Mouse (Mus musculus): ENCODE data around the gene Zfp512b. TPM values are rescaled to one million over a fixed set of nuclear protein-coding genes. Genes with fewer than 3 reads are reported as not detected.

Gene Zfp512b
- polyA plus RNA-seq, 1 experiment from 2014 or later: 79.8 TPM

GRCm38 (mm10) chr2:181537444-181538047 is 55.1 kb downstream of the Zfp512b start:
- Histone ChIP-seq H3K27ac (ENCODE audit: low read length) (peak overlapping the region; percentile 66), H3K36me3 (ENCODE audit: control insufficient read depth, insufficient read depth) (no peaks in the 10 kb centered on the region), H3K9me3 (ENCODE audit: control insufficient read depth, low read length) (no peaks in the 10 kb centered on the region), H3K9ac (replicated peaks; ENCODE audit: low read depth, low read length) (no peak overlapping the region), H3K4me2 (ENCODE audit: low read length) (no peak overlapping the region), H3K27me3 (replicated peaks; ENCODE audit: control insufficient read depth, insufficient read depth, low read length) (no peaks in the 10 kb centered on the region), H3K4me1 (replicated peaks; ENCODE audit: control insufficient read depth, insufficient read depth, low read length) (peaks cover 7% of the 10 kb centered on the region), H3K4me3 (replicated peaks; ENCODE audit: low read length) (no peak overlapping the region)
- 70% methylated on average over 2 of the region's 2 CpGs for WGBS
- peak; percentile 75; the same call in 1 of the 2 replicates for ATAC-seq

- Histone ChIP-seq H3K4me1 (replicated peaks; ENCODE audit: control insufficient read depth, insufficient read depth, low read length) (peaks cover 7% of the 10 kb centered on the region), H3K9me3 (ENCODE audit: control insufficient read depth, low read length) (no peaks in the 10 kb centered on the region), H3K36me3 (ENCODE audit: control insufficient read depth, insufficient read depth) (no peaks in the 10 kb centered on the region), H3K9ac (replicated peaks; ENCODE audit: low read depth, low read length) (no peak overlapping the region), H3K27ac (ENCODE audit: low read length) (no peak overlapping the region), H3K4me2 (ENCODE audit: low read length) (no peak overlapping the region), H3K4me3 (replicated peaks; ENCODE audit: low read length) (no peak overlapping the region), H3K27me3 (replicated peaks; ENCODE audit: control insufficient read depth, insufficient read depth, low read length) (no peaks in the 10 kb centered on the region)
- no peak for ATAC-seq
- 95% methylated on average over 2 of the region's 2 CpGs for WGBS
Observed at GRCm38 (mm10) chr2:181536410-181536809, 56.2 kb downstream of the Zfp512b start.

DNA sequence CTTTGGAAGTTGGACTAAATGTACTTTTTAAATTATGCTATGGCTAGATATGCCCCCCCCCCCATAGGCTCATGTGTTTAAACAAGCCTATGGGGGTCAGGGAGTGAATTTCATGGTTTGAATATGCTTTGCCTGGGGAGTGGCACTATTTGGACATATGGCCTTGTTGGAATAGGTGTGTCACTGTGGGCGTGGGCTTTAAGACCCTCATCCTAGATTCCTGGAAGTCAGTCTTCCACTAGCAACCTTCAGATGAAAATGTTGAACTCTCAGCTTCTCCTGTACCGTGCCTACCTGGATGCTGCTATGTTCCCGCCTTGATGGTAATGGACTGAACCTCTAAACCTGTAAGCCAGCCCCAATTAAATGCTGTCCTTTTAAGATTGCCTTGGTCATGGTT is 60.0 kb downstream of the Zfp512b start:
- WGBS: 99% methylated on average over 3 of the region's 3 CpGs
- Histone ChIP-seq H3K4me3 (replicated peaks; ENCODE audit: low read length) (no peak overlapping the region), H3K27ac (ENCODE audit: low read length) (no peak overlapping the region), H3K9ac (replicated peaks; ENCODE audit: low read depth, low read length) (no peak overlapping the region), H3K4me1 (replicated peaks; ENCODE audit: control insufficient read depth, insufficient read depth, low read length) (peaks cover 2% of the 10 kb centered on the region), H3K4me2 (ENCODE audit: low read length) (no peak overlapping the region), H3K9me3 (ENCODE audit: control insufficient read depth, low read length) (no peaks in the 10 kb centered on the region), H3K27me3 (replicated peaks; ENCODE audit: control insufficient read depth, insufficient read depth, low read length) (no peaks in the 10 kb centered on the region), H3K36me3 (ENCODE audit: control insufficient read depth, insufficient read depth) (no peaks in the 10 kb centered on the region)
- no peak for ATAC-seq

Small RNA genes lying within 50 kb of the gene (microRNA-seq; reads per million reads assigned to microRNA genes)
- not detected for gene Mir7006

Other genes starting within 250 kb of the Zfp512b start
- gene Zgpat, start 227.9 kb downstream of the Zfp512b start, polyA plus RNA-seq (2015; fragmentation: Nextera tagmentation; extraction: Ambion mirVana): 81.6 and 91.5 TPM in 2 replicates
- gene Arfrp1, start 227.4 kb downstream of the Zfp512b start, polyA plus RNA-seq (2015; fragmentation: Nextera tagmentation; extraction: Ambion mirVana): 93.7 and 107 TPM in 2 replicates
- gene Lime1, start 212.7 kb downstream of the Zfp512b start, polyA plus RNA-seq (2015; fragmentation: Nextera tagmentation; extraction: Ambion mirVana): 52.1 and 61.1 TPM in 2 replicates
- gene Zbtb46, start 133.4 kb downstream of the Zfp512b start, polyA plus RNA-seq (2015; fragmentation: Nextera tagmentation; extraction: Ambion mirVana): 9.5 and 11.9 TPM in 2 replicates
- not detected in 2 replicates for gene Abhd16b, start 99.6 kb downstream of the Zfp512b start, polyA plus RNA-seq (2015; fragmentation: Nextera tagmentation; extraction: Ambion mirVana)
- gene Tpd52l2, start 95.7 kb downstream of the Zfp512b start, polyA plus RNA-seq (2015; fragmentation: Nextera tagmentation; extraction: Ambion mirVana): 135 and 139 TPM in 2 replicates
- gene Dnajc5, start 72.3 kb downstream of the Zfp512b start, polyA plus RNA-seq (2015; fragmentation: Nextera tagmentation; extraction: Ambion mirVana): 221 and 239 TPM in 2 replicates
- gene Uckl1, start 7.9 kb downstream of the Zfp512b start, polyA plus RNA-seq (2015; fragmentation: Nextera tagmentation; extraction: Ambion mirVana): 58.5 and 69.8 TPM in 2 replicates
- 74.5 and 80.1 TPM in 2 replicates for gene Prpf6, start 935 bp downstream of the Zfp512b start, polyA plus RNA-seq (2015; fragmentation: Nextera tagmentation; extraction: Ambion mirVana)
- gene Samd10, start 6.4 kb upstream of the Zfp512b start, polyA plus RNA-seq (2015; fragmentation: Nextera tagmentation; extraction: Ambion mirVana): 99.8 and 128 TPM in 2 replicates
- gene Gm29797, start 64.2 kb upstream of the Zfp512b start, polyA plus RNA-seq (2015; fragmentation: Nextera tagmentation; extraction: Ambion mirVana): 0.49 TPM in 1 of 2 replicates, not detected in the other
- gene Sox18, start 78.8 kb upstream of the Zfp512b start, polyA plus RNA-seq (2015; fragmentation: Nextera tagmentation; extraction: Ambion mirVana): 13.8 and 15.3 TPM in 2 replicates
- 58.3 and 60.5 TPM in 2 replicates for gene Tcea2, start 87.5 kb upstream of the Zfp512b start, polyA plus RNA-seq (2015; fragmentation: Nextera tagmentation; extraction: Ambion mirVana)
- 61.2 and 63.3 TPM in 2 replicates for gene Rgs19, start 101.2 kb upstream of the Zfp512b start, polyA plus RNA-seq (2015; fragmentation: Nextera tagmentation; extraction: Ambion mirVana)
- not detected in 2 replicates for gene Lkaaear1, start 105.6 kb upstream of the Zfp512b start, polyA plus RNA-seq (2015; fragmentation: Nextera tagmentation; extraction: Ambion mirVana)
- 46.8 and 64.1 TPM in 2 replicates for gene Oprl1, start 122.2 kb upstream of the Zfp512b start, polyA plus RNA-seq (2015; fragmentation: Nextera tagmentation; extraction: Ambion mirVana)
- gene Myt1, start 170.5 kb upstream of the Zfp512b start, polyA plus RNA-seq (2015; fragmentation: Nextera tagmentation; extraction: Ambion mirVana): 24.1 and 24.2 TPM in 2 replicates
- gene Pcmtd2, start 245.1 kb upstream of the Zfp512b start, polyA plus RNA-seq (2015; fragmentation: Nextera tagmentation; extraction: Ambion mirVana): 48.4 and 57.0 TPM in 2 replicates